Mouse (Mus musculus) forebrain, postnatal 0 days (tissue): ENCODE measurements at regions not wholly inside any gene's neighbourhood (a gene's known extent, or its start where the extent isn't known, plus 50 kb on each side); places are given as distances from the start of the nearest gene placed in this dataset.

Experiments
- ATAC-seq: fragments of 200-750 bp; cut with Nextera tagmentation; 2 replicates; pipeline ENCODE4 v1.8.0; 2017; ENCODE audit warnings: mild to moderate bottlenecking, moderate library complexity
- DNase-seq: peaks from one replicate; pipeline ENCODE4 v3.0.0-alpha.2; 2015
- H3K27ac ChIP-seq: fragments of 300-500 bp; sonication (generic); 2 replicates; pipeline ENCODE4 v1.5.1; 2014; ENCODE audit warnings: low read depth, mild to moderate bottlenecking, antibody characterized with exemption, low read length, moderate library complexity, mixed read lengths
- H3K27me3 ChIP-seq: fragments of 300-500 bp; sonication (generic); 2 replicates; pipeline ENCODE4 v1.6.1; 2014; ENCODE audit warnings: mild to moderate bottlenecking, low read length, mixed read lengths; ENCODE audit not compliant: insufficient read depth
- H3K36me3 ChIP-seq: fragments of 300-500 bp; sonication (generic); 2 replicates; pipeline ENCODE4 v1.6.1; 2014; ENCODE audit warnings: mild to moderate bottlenecking, moderate library complexity; ENCODE audit not compliant: insufficient read depth
- H3K4me1 ChIP-seq: fragments of 300-500 bp; sonication (generic); 2 replicates; pipeline ENCODE4 v1.6.1; 2014; ENCODE audit warnings: antibody characterized with exemption; ENCODE audit not compliant: insufficient read depth
- H3K4me2 ChIP-seq: fragments of 300-500 bp; sonication (generic); 2 replicates; pipeline ENCODE4 v1.6.1; 2014; ENCODE audit warnings: low read depth, mild to moderate bottlenecking, moderate library complexity
- H3K4me3 ChIP-seq: fragments of 300-500 bp; sonication (generic); 2 replicates; pipeline ENCODE4 v1.5.1; 2014; ENCODE audit warnings: low read depth, low read length, mixed read lengths
- H3K9ac ChIP-seq: fragments of 300-500 bp; sonication (generic); 2 replicates; pipeline ENCODE4 v1.6.1; 2014; ENCODE audit warnings: mild to moderate bottlenecking
- H3K9me3 ChIP-seq: fragments of 300-500 bp; sonication (generic); 2 replicates; pipeline ENCODE4 v1.6.1; 2016; ENCODE audit warnings: low read length
- CTCF ChIP-seq: sonication (generic); IDR thresholded peaks from 2 replicates; pipeline ENCODE4 v1.5.1; 2016; ENCODE audit warnings: antibody characterized with exemption, control low read depth, low read depth
- WGBS: fragments of 180-500 bp; shearing (Covaris S2); extraction: QIAGEN DNeasy Blood & Tissue Kit; methylation state at CpG from one replicate; pipeline ENCODE4 v1.1.7; 2014; 5-methylcytosine and 5-hydroxymethylcytosine counted together

DNA sequence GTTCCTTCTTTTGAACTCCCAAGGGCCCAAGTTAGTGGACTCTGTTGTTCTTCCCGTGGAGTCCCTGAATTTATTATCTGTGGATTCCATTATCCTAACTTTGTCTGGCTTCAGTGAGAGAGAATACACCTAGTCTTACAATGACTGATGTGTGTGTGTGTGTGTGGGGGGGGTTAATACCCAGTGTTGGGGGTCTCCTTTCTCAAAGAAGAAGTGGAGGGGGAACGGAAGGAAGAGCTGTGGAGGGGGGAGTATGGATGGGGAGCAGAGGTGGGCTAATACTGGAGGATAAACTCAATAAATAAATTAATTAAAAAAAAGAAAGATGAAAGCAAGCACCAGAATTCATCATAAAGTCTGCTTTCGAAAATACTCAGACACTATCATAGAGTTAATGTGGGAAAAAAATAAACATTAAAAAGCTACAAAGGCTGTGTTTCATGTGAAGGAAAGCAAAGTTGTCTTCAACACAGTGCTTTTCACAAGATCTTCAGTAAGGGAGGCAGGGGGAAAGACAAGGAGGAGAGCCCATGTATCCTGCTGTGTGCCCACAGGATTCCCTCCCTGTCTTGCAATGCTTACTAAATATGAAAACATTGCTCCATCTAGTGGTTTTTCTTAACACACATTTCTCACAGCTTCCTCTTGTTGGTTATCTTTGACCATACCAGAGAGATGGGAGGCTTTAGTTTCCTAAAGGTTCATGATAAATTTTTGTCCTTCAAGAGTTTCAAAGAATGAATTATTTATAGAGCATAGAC lies 173.4 kb upstream of the A1bg start:
- Histone ChIP-seq H3K4me2 (no peak overlapping the region), H3K9me3 (no peaks in the 10 kb centered on the region), H3K4me3 (no peak overlapping the region), H3K9ac (no peak overlapping the region), H3K27ac (no peak overlapping the region), H3K4me1 (no peaks in the 10 kb centered on the region), H3K27me3 (no peaks in the 10 kb centered on the region), H3K36me3 (no peaks in the 10 kb centered on the region)
- ATAC-seq, result peak; percentile 73
- peak; percentile 71 for DNase-seq
- WGBS, result 52% methylated on average over 3 of the region's 3 CpGs
- TF ChIP-seq CTCF, result peak; percentile 77

DNA sequence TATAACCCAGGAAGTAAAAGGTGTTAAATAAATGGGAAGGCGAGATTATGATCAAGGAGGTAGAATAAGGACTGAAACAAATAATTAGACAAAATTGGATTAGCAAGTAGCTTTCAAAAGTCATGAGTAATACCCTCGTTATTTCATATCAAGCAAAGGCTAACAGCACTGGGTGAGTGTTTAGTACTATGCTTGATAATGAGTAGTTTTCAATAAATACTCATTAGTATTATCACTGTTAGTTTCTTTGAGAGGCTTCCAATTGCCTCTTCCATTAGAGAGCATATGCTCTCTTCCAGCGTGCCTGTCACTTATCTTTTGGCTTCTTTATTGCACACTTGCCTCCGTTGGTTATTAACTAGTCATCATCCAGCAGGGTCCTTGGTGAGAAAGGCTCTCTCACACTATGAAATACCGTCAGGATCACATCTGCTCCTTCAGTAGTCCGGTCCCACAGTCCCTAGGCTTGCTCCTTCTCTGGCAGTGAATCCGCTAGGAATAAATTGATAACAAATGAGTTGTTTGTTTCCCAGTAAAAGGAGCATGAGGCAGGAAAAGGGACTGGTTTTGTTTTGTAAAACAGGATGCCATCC lies 132.3 kb upstream of the A1bg start:
- ATAC-seq (no peak; the same call in 1 of the 2 replicates), DNase-seq (peak; percentile 4)
- Histone ChIP-seq H3K9ac (no peak overlapping the region), H3K4me3 (no peak overlapping the region), H3K4me1 (0 out of 2 replicates have a peak, but pooled peaks cover 4% of the 10 kb centered on the region), H3K9me3 (no peaks in the 10 kb centered on the region), H3K27me3 (no peaks in the 10 kb centered on the region), H3K4me2 (no peak overlapping the region), H3K27ac (no peak overlapping the region), H3K36me3 (no peaks in the 10 kb centered on the region)
- no peak for TF ChIP-seq CTCF
- WGBS, result 22% methylated on average over 7 of the region's 7 CpGs

DNA sequence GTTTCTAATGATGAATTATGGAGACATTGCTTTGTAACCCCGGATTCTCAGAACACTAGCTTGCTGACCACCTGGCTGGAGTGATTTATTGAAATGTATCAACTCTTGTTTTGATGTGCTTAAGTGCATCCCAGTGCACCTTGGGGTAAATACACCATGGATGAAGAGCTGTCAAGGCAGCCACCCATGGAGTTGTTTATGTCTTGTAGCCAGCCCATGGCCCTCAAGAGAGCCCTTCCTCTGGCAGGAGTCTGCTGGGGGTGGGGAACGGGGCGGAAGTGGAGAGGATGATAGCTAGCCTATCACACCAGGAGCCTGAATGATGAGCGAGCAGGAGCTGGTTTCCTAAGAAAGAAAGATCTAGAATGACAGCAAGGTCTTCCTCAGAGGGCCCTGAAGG lies 128.6 kb upstream of the A1bg start:
- no peaks in the 10 kb centered on the region for H3K36me3 ChIP-seq
- TF ChIP-seq CTCF, result no peak
- H3K4me1 ChIP-seq, result 0 out of 2 replicates have a peak, but pooled peaks cover 4% of the 10 kb centered on the region
- no peak overlapping the region for H3K4me2 ChIP-seq
- no peak overlapping the region for H3K27ac ChIP-seq
- no peaks in the 10 kb centered on the region for H3K9me3 ChIP-seq
- DNase-seq (no peak), ATAC-seq (no peak)
- no peaks in the 10 kb centered on the region for H3K27me3 ChIP-seq
- H3K9ac ChIP-seq, result no peak overlapping the region
- 71% methylated on average over 4 of the region's 4 CpGs for WGBS
- no peak overlapping the region for H3K4me3 ChIP-seq

DNA sequence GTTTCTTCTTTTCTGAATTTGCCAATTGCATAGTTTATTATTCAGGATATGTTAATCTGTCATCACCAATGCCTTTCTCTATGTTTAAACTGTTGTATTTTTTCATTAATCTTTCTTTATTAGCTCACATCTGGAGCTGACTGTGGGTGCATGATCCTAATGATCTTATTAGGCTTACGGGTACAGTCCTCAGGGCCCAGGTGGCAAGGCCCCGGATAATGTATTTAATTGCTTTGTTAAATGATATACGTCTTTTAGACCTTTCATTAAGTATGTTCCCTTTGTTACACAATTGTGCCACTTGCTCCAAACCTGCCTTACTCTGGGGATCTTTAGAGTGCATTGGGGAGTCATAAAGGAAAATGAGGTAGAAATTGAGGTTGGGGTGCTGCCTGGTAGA lies 86.7 kb upstream of the A1bg start:
- DNase-seq (no peak), ATAC-seq (no peak)
- H3K27ac ChIP-seq, result no peak overlapping the region
- no peak for TF ChIP-seq CTCF
- no peaks in the 10 kb centered on the region for H3K27me3 ChIP-seq
- no peaks in the 10 kb centered on the region for H3K4me1 ChIP-seq
- H3K4me3 ChIP-seq, result no peak overlapping the region
- no peak overlapping the region for H3K9ac ChIP-seq
- 57% methylated on average over 3 of the region's 3 CpGs for WGBS
- no peak overlapping the region for H3K4me2 ChIP-seq
- H3K36me3 ChIP-seq, result no peaks in the 10 kb centered on the region
- no peaks in the 10 kb centered on the region for H3K9me3 ChIP-seq

DNA sequence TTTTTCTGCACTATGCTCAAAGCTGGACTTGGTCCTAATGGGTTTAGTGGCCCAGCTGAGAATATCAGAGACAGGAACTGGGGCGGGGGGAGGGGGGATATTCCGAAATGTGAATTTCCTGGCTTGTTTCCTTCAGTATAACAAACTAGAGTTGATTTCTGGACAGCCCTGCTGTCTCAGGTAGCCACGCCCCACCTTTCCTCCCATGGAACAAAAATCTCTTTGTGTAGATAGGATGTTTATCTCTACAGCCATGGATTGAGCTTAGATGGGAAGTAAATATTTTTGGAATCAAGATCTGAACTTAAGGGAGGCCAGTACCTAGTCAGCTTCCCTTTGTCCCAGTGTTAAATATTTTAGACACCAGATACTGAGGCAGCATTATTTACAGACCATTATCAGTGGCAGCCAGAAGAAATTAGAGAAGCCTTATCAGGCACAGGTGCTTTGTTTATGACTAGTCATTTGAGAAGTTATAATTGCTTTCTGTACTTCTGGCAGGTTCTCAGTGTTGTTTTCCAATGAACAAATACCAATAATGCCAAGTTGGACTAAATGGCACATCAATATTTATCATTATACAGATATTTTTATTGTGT lies 84.7 kb upstream of the A1bg start:
- ATAC-seq (no peak), DNase-seq (no peak)
- H3K27me3 ChIP-seq, result no peaks in the 10 kb centered on the region
- no peaks in the 10 kb centered on the region for H3K4me1 ChIP-seq
- no peak overlapping the region for H3K27ac ChIP-seq
- 86% methylated on average over 3 of the region's 3 CpGs for WGBS
- TF ChIP-seq CTCF, result no peak
- no peak overlapping the region for H3K9ac ChIP-seq
- H3K36me3 ChIP-seq, result no peaks in the 10 kb centered on the region
- no peaks in the 10 kb centered on the region for H3K9me3 ChIP-seq
- H3K4me3 ChIP-seq, result no peak overlapping the region
- no peak overlapping the region for H3K4me2 ChIP-seq

DNA sequence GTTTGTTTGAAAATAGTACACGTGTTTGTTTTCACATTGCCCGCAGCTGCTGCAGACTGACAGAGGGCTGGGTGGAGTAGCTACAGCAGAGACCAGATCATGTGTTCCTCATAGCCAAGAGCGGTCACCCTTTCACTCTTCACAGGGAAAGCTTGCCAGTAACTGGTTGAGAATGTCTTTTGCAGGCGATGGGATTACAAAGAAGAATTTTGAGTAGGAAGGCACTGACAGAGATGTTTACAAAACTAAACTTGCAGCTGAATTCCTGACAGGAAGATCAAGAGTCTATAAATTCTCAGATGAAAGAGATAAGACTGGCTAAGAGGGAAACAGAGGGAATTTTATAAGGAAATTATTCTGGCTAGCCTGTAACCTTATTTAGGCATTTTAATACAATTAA lies 83.8 kb upstream of the A1bg start:
- no peaks in the 10 kb centered on the region for H3K4me1 ChIP-seq
- no peak for TF ChIP-seq CTCF
- no peak overlapping the region for H3K9ac ChIP-seq
- DNase-seq, result no peak
- no peak overlapping the region for H3K4me2 ChIP-seq
- H3K36me3 ChIP-seq, result no peaks in the 10 kb centered on the region
- no peak overlapping the region for H3K27ac ChIP-seq
- 75% methylated on average over 4 of the region's 4 CpGs for WGBS
- no peaks in the 10 kb centered on the region for H3K27me3 ChIP-seq
- ATAC-seq, result no peak
- no peaks in the 10 kb centered on the region for H3K9me3 ChIP-seq
- no peak overlapping the region for H3K4me3 ChIP-seq
